Mouse (Mus musculus) mammary gland, adult 2 months (tissue): ENCODE results near the gene Serpinb8. TPM values are rescaled to one million over a fixed set of nuclear protein-coding genes. Genes with fewer than 3 reads are reported as not detected.

ENCODE experiments used
- polyA plus RNA-seq: library from polyadenylated mRNA; depleted of rRNA; stranded (reverse); fragments of >200 nt; gene quantifications from 2 replicates; pipeline ENCODE4 v1.2.3, GENCODE M21; 2012; ENCODE audit warnings: low replicate concordance; rRNA removed

Serpinb8 gene
- 1.4 and 4.8 TPM in 2 replicates for polyA plus RNA-seq

DNA sequence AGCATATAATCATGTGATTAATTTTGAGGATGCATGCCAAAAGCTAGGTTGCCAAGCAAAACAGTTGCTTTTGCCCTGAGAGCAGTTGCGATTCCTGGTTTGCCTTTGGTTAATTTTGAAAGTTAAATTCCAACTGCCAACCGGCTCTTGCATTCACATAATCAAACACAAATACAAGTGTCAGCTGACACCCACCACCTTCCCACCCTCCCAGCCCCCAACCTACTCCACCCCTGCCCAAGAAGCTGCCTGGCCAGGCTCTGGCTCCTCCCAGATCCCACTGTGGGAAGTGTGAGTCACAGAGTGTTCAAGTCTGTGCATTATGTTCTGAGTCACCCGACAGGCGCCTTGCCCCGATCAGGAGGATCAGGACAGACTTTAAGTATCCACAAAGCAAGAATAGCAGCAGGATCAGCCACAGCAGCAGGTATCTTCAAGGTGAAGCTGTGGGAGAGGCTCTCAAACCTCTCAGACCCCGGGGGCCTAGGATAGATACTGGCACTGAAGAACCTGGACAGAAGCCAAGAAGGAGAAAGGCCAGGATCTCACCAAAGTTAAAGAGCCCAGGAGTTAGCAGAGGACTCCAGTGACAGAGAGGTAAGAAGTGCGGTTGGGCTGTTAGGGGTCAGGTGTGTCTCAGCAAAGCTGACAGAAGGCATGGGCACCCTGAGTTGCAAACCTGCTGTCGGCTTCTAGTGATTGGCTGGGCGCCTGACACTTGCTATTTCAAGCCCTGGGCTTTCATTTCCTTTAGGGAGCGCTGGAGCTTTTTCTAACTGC lies at the start of gene Serpinb8:
TSS of gene Serpinb8 (plus strand) at position 316 of the 780 bp plus-strand sequence.

Other genes starting within 250 kb of the Serpinb8 start
- 0.29 TPM in 1 of 2 replicates, not detected in the other for gene Serpinb11, start 228.8 kb upstream of the Serpinb8 start, polyA plus RNA-seq
- gene Serpinb7, start 190.4 kb upstream of the Serpinb8 start, polyA plus RNA-seq, result 0.65 TPM in 1 of 2 replicates, not detected in the other
- gene Serpinb2, start 78.6 kb upstream of the Serpinb8 start, polyA plus RNA-seq, result 0.73 TPM in 1 of 2 replicates, not detected in the other